ENCODE assay signal across 11 mouse cellular contexts in the genomic region with DNA sequence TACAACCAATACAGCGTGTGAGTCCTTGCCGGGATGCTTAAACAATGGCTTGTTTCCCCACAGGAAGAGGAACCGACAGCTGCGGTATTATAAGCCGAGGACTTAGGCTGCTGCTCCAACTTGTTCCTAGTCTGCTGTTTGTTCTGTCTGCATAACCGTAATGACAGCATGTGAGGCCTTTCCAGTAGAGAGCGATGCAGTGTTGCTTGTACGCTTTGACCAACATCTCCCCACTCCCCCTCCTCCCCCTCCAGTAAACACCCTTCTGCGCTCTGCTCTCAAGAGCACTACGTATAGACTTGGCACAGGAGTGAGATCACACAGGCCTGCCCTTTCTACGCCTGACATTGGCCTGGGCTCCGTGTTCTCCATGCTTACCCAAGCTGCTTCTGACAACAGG. TPM values are rescaled to one million over a fixed set of nuclear protein-coding genes. Genes with fewer than 3 reads are reported as not detected.
DNase-seq lines count a peak whose midpoint lies in the region; ATAC-seq and TF ChIP-seq lines count a peak whose summit lies in the region.
"Had no signal": no experiment of that assay in that cellular context is flagged by ENCODE, and none has a peak within 500 bp of the region (broad histone marks: within the 10 kb centered on the region; RNA-seq: fewer than 3 reads in every experiment).

No protein-coding gene starts in this region.

- WGBS in hindbrain, embryonic 14.5 days = 75% methylated on average over 12 of the region's 12 CpGs
- WGBS in hindbrain, embryonic 13.5 days = 78% methylated on average over 12 of the region's 12 CpGs
- 84% methylated on average over 12 of the region's 12 CpGs for WGBS in midbrain, embryonic 11.5 days
- WGBS in midbrain, embryonic 14.5 days = 63% methylated on average over 12 of the region's 12 CpGs
- WGBS in stomach, postnatal 0 days = 50% methylated on average over 12 of the region's 12 CpGs

- H3K9me3 ChIP-seq in hindbrain, embryonic 14.5 days (ENCODE audit: control insufficient read depth, low read length) = no peaks in the 10 kb centered on the region
- H3K9me3 ChIP-seq in hindbrain, embryonic 13.5 days = no peaks in the 10 kb centered on the region
- no peaks in the 10 kb centered on the region for H3K9me3 ChIP-seq in midbrain, embryonic 11.5 days (ENCODE audit: control insufficient read depth, low read length)
- no peaks in the 10 kb centered on the region for H3K9me3 ChIP-seq in midbrain, embryonic 14.5 days (ENCODE audit: control insufficient read depth, low read length)
- no peaks in the 10 kb centered on the region for H3K9me3 ChIP-seq in stomach, postnatal 0 days (ENCODE audit: control insufficient read depth, low read length)
- H3K9me3 ChIP-seq: heart, embryonic 13.5 days; limb, embryonic 12.5 days; midbrain, embryonic 13.5 days had no signal

- TF ChIP-seq EP300 in stomach, postnatal 0 days (optimal IDR thresholded peaks at IDR 0.05) = no peak

- peak; percentile 30; the same call in 1 of the 2 replicates for TF ChIP-seq CTCF in stomach, postnatal 0 days (IDR thresholded peaks at IDR 0.05; ENCODE audit: low read depth)

- no peak overlapping the region for H3K27ac ChIP-seq in hindbrain, embryonic 14.5 days
- no peak overlapping the region; the same call in 1 of the 2 replicates for H3K27ac ChIP-seq in hindbrain, embryonic 13.5 days
- H3K27ac ChIP-seq in midbrain, embryonic 11.5 days (ENCODE audit: low read depth, low read length) = no peak overlapping the region
- no peak overlapping the region for H3K27ac ChIP-seq in midbrain, embryonic 14.5 days (replicated peaks; ENCODE audit: low read depth, low read length)
- H3K27ac ChIP-seq in stomach, postnatal 0 days (replicated peaks) = 0 out of 2 replicates have a peak overlapping the region, but pooled peaks have one; percentile 13
- H3K27ac ChIP-seq: heart, embryonic 13.5 days; midbrain, embryonic 13.5 days had no signal

- DNase-seq in hindbrain, embryonic 14.5 days (ENCODE audit: low spot score) = no peak
- peak; percentile 31 for DNase-seq in midbrain, embryonic 11.5 days (ENCODE audit: low spot score, missing footprints)
- DNase-seq in midbrain, embryonic 14.5 days = no peak
- DNase-seq in stomach, postnatal 0 days (ENCODE audit: low spot score) = no peak
- no peak for DNase-seq in layer of hippocampus, adult 9-11 months

- no peak overlapping the region for H3K4me3 ChIP-seq in hindbrain, embryonic 14.5 days (replicated peaks; ENCODE audit: low read length)
- H3K4me3 ChIP-seq in hindbrain, embryonic 13.5 days = no peak overlapping the region
- H3K4me3 ChIP-seq in midbrain, embryonic 11.5 days (ENCODE audit: low read depth, low read length) = no peak overlapping the region
- no peak overlapping the region for H3K4me3 ChIP-seq in midbrain, embryonic 14.5 days (replicated peaks; ENCODE audit: low read depth, low read length)
- H3K4me3 ChIP-seq in stomach, postnatal 0 days (ENCODE audit: low read depth, low read length) = no peak overlapping the region
- H3K4me3 ChIP-seq: heart, embryonic 13.5 days; limb, embryonic 12.5 days; midbrain, embryonic 13.5 days had no signal

- no peak overlapping the region for H3K4me2 ChIP-seq in hindbrain, embryonic 14.5 days (replicated peaks)
- no peak overlapping the region for H3K4me2 ChIP-seq in hindbrain, embryonic 13.5 days
- H3K4me2 ChIP-seq in midbrain, embryonic 11.5 days = no peak overlapping the region
- no peak overlapping the region for H3K4me2 ChIP-seq in midbrain, embryonic 14.5 days (ENCODE audit: low read length)
- no peak overlapping the region for H3K4me2 ChIP-seq in stomach, postnatal 0 days (replicated peaks; ENCODE audit: low read depth)
- H3K4me2 ChIP-seq: heart, embryonic 13.5 days; limb, embryonic 12.5 days; midbrain, embryonic 13.5 days had no signal

- no peaks in the 10 kb centered on the region for H3K36me3 ChIP-seq in hindbrain, embryonic 14.5 days (replicated peaks; ENCODE audit: control insufficient read depth, insufficient read depth)
- no peaks in the 10 kb centered on the region for H3K36me3 ChIP-seq in hindbrain, embryonic 13.5 days
- H3K36me3 ChIP-seq in midbrain, embryonic 11.5 days (ENCODE audit: control insufficient read depth, insufficient read depth, low read length) = no peaks in the 10 kb centered on the region
- H3K36me3 ChIP-seq in midbrain, embryonic 14.5 days (ENCODE audit: control insufficient read depth, insufficient read depth, low read length) = no peaks in the 10 kb centered on the region
- no peaks in the 10 kb centered on the region for H3K36me3 ChIP-seq in stomach, postnatal 0 days (ENCODE audit: control insufficient read depth, insufficient read depth, low read length)
- H3K36me3 ChIP-seq: heart, embryonic 13.5 days; limb, embryonic 12.5 days; midbrain, embryonic 13.5 days had no signal

- ATAC-seq in hindbrain, embryonic 14.5 days (ENCODE audit: low FRiP score) = 0 out of 2 replicates have a peak, but pooled peaks have one; percentile 21
- ATAC-seq in hindbrain, embryonic 13.5 days (ENCODE audit: low FRiP score) = no peak
- no peak for ATAC-seq in midbrain, embryonic 11.5 days (ENCODE audit: low FRiP score)
- no peak for ATAC-seq in midbrain, embryonic 14.5 days (ENCODE audit: low FRiP score, low TSS enrichment)
- peak; percentile 74 for ATAC-seq in granulocyte monocyte progenitor cell, adult 5-6 weeks (replicated peaks; ENCODE audit: poor library complexity, severe bottlenecking)
- ATAC-seq in stomach, postnatal 0 days (ENCODE audit: low FRiP score, low TSS enrichment) = peak; percentile 68; the same call in 1 of the 2 replicates
- ATAC-seq: midbrain, embryonic 13.5 days had no signal

- no peak overlapping the region for H3K9ac ChIP-seq in hindbrain, embryonic 14.5 days
- no peak overlapping the region for H3K9ac ChIP-seq in hindbrain, embryonic 13.5 days
- H3K9ac ChIP-seq in midbrain, embryonic 11.5 days (ENCODE audit: low read length) = no peak overlapping the region
- no peak overlapping the region for H3K9ac ChIP-seq in midbrain, embryonic 14.5 days (replicated peaks; ENCODE audit: low read length)
- H3K9ac ChIP-seq in stomach, postnatal 0 days (ENCODE audit: low read length) = no peak overlapping the region
- H3K9ac ChIP-seq: heart, embryonic 13.5 days; limb, embryonic 12.5 days; midbrain, embryonic 13.5 days had no signal

- H3K27me3 ChIP-seq in hindbrain, embryonic 14.5 days (ENCODE audit: control insufficient read depth, insufficient read depth, low read length) = no peaks in the 10 kb centered on the region
- H3K27me3 ChIP-seq in hindbrain, embryonic 13.5 days = no peaks in the 10 kb centered on the region
- no peaks in the 10 kb centered on the region for H3K27me3 ChIP-seq in midbrain, embryonic 11.5 days (ENCODE audit: control insufficient read depth, insufficient read depth, low read length)
- H3K27me3 ChIP-seq in midbrain, embryonic 14.5 days (ENCODE audit: control insufficient read depth, insufficient read depth, low read length) = no peaks in the 10 kb centered on the region
- no peaks in the 10 kb centered on the region for H3K27me3 ChIP-seq in stomach, postnatal 0 days (ENCODE audit: control insufficient read depth, insufficient read depth, low read length)
- H3K27me3 ChIP-seq: CH12.LX; heart, embryonic 13.5 days; limb, embryonic 12.5 days; midbrain, embryonic 13.5 days had no signal

- no peaks in the 10 kb centered on the region for H3K4me1 ChIP-seq in hindbrain, embryonic 14.5 days (replicated peaks; ENCODE audit: control insufficient read depth, insufficient read depth, low read length)
- no peaks in the 10 kb centered on the region for H3K4me1 ChIP-seq in hindbrain, embryonic 13.5 days (replicated peaks)
- H3K4me1 ChIP-seq in midbrain, embryonic 11.5 days (ENCODE audit: control insufficient read depth, insufficient read depth, low read length) = no peaks in the 10 kb centered on the region
- H3K4me1 ChIP-seq in midbrain, embryonic 14.5 days (ENCODE audit: control insufficient read depth, insufficient read depth, low read length) = no peaks in the 10 kb centered on the region
- no peaks in the 10 kb centered on the region for H3K4me1 ChIP-seq in stomach, postnatal 0 days (replicated peaks; ENCODE audit: control insufficient read depth, insufficient read depth)
- H3K4me1 ChIP-seq: heart, embryonic 13.5 days; limb, embryonic 12.5 days; midbrain, embryonic 13.5 days had no signal

RNA-seq across cellular contexts. Expression of gene Dct, which starts 18.1 kb away (rescaled TPM):
- 0.70 and 0.80 TPM in 2 replicates for polyA plus RNA-seq in hindbrain, embryonic 14.5 days (2014; fragmentation: Nextera tagmentation; extraction: Ambion mirVana)
- polyA plus RNA-seq in hindbrain, embryonic 13.5 days (2015; fragmentation: Nextera tagmentation; extraction: Ambion mirVana) = 0.89 and 1.1 TPM in 2 replicates
- polyA plus RNA-seq in midbrain, embryonic 11.5 days (2014; fragmentation: Nextera tagmentation; extraction: Ambion mirVana) = 2.1 and 2.5 TPM in 2 replicates
- polyA plus RNA-seq in midbrain, embryonic 14.5 days (2014; fragmentation: Nextera tagmentation; extraction: Ambion mirVana) = 0.62 and 0.84 TPM in 2 replicates
- total RNA-seq in granulocyte monocyte progenitor cell, adult 5-6 weeks (2014; fragmentation: Nextera tagmentation) = not detected in 2 replicates
- not detected in 2 replicates for total RNA-seq in granulocyte monocyte progenitor cell, adult 5-6 weeks (2017)
- 0.27 and 0.41 TPM in 2 replicates for polyA plus RNA-seq in stomach, postnatal 0 days (2015; fragmentation: Nextera tagmentation; extraction: Ambion mirVana)
- total RNA-seq: CH12.LX had no signal

Comparison
In these comparisons a context has a peak if more than half of its experiments do, and no peak if none do; other contexts are left out.
1. ATAC-seq: peak in hindbrain, embryonic 14.5 days (single experiment), granulocyte monocyte progenitor cell, adult 5-6 weeks (single experiment) and stomach, postnatal 0 days (single experiment); none in hindbrain, embryonic 13.5 days (single experiment), midbrain, embryonic 11.5 days (single experiment) and midbrain, embryonic 14.5 days (single experiment).